Mouse (Mus musculus) ES-Bruce4 (cell line): ENCODE measurements around the gene Rfxank. TPM values are rescaled to one million over a fixed set of nuclear protein-coding genes. Genes with fewer than 3 reads are reported as not detected.

ENCODE experiments used
- H3K27ac ChIP-seq: 2 replicates; pipeline ENCODE4 v1.5.1; 2012; ENCODE audit warnings: low read length, inconsistent platforms; ENCODE audit not compliant: insufficient read depth
- H3K27me3 ChIP-seq: 2 replicates; pipeline ENCODE4 v1.6.1; 2012; ENCODE audit warnings: mild to moderate bottlenecking, low read length, inconsistent platforms; ENCODE audit not compliant: control insufficient read depth, poor library complexity, insufficient read depth, severe bottlenecking
- H3K36me3 ChIP-seq: 2 replicates; pipeline ENCODE4 v1.6.1; 2012; ENCODE audit warnings: inconsistent platforms, mild to moderate bottlenecking, low read length, moderate library complexity; ENCODE audit not compliant: control insufficient read depth, poor library complexity, insufficient read depth, severe bottlenecking
- H3K4me1 ChIP-seq: one replicate; pipeline ENCODE4 v1.8.1; 2011; ENCODE audit warnings: low read length; ENCODE audit not compliant: control insufficient read depth, insufficient read depth
- H3K4me3 ChIP-seq: 2 replicates; pipeline ENCODE4 v1.5.1; 2011; ENCODE audit warnings: low read depth, mild to moderate bottlenecking, low read length
- H3K9ac ChIP-seq: 2 replicates; pipeline ENCODE4 v1.6.1; 2012; ENCODE audit warnings: low read depth, mild to moderate bottlenecking, inconsistent platforms; ENCODE audit not compliant: poor library complexity, severe bottlenecking
- H3K9me3 ChIP-seq: replicated peaks from 2 replicates; pipeline ENCODE4 v1.6.1; 2012; ENCODE audit warnings: mild to moderate bottlenecking, low read length, inconsistent platforms; ENCODE audit not compliant: control insufficient read depth, poor library complexity, insufficient read depth, severe bottlenecking
- CTCF ChIP-seq: IDR thresholded peaks from one replicate; pipeline ENCODE4 v1.8.1; 2011; ENCODE audit warnings: low read depth, low read length
- EP300 ChIP-seq: IDR thresholded peaks from 2 replicates; pipeline ENCODE4 v1.6.1; 2011; ENCODE audit warnings: low read depth, low read length; ENCODE audit not compliant: insufficient read depth
- POLR2A ChIP-seq: IDR thresholded peaks from one replicate; pipeline ENCODE4 v1.8.1; 2011; ENCODE audit warnings: low read length; ENCODE audit not compliant: insufficient read depth
- polyA plus RNA-seq: library from polyadenylated mRNA; stranded (reverse); fragments of >200 nt; gene quantifications from 2 replicates; pipeline ENCODE4 v1.2.4, GENCODE M21; 2011; ENCODE audit warnings: low read depth; ENCODE audit not compliant: missing spikeins, insufficient read depth, insufficient read length

The Rfxank gene
- polyA plus RNA-seq, 1 experiment: 8.2 TPM

- Histone ChIP-seq H3K4me3 (no peak overlapping the region), H3K27ac (no peak overlapping the region), H3K9me3 (no peaks in the 10 kb centered on the region), H3K9ac (0 out of 2 replicates have a peak overlapping the region, but pooled peaks have one; percentile 0), H3K36me3 (no peaks in the 10 kb centered on the region), H3K27me3 (no peaks in the 10 kb centered on the region), H3K4me1 (peaks cover 2% of the 10 kb centered on the region)
- TF ChIP-seq CTCF (no peak), EP300 (no peak), POLR2A (no peak)
Measured at GRCm38 (mm10) chr8:70157240-70157800, 18.4 kb upstream of the Rfxank start.

- TF ChIP-seq CTCF (no peak), POLR2A (peak; percentile 81), EP300 (no peak)
- H3K27ac ChIP-seq: no peak overlapping the region; the same call in 1 of the 2 replicates
- no peaks in the 10 kb centered on the region for H3K36me3 ChIP-seq
- H3K9ac ChIP-seq: peak overlapping the region; percentile 43
- H3K9me3 ChIP-seq: no peaks in the 10 kb centered on the region
- H3K4me3 ChIP-seq: peak overlapping the region; percentile 48
- no peaks in the 10 kb centered on the region for H3K27me3 ChIP-seq
- peaks cover 11% of the 10 kb centered on the region for H3K4me1 ChIP-seq
Measured at GRCm38 (mm10) chr8:70152537-70153257, 13.7 kb upstream of the Rfxank start.

GRCm38 (mm10) chr8:70150158-70150557 is 11.2 kb upstream of the Rfxank start:
- Histone ChIP-seq H3K9ac (peak overlapping the region; percentile 19), H3K27me3 (no peaks in the 10 kb centered on the region), H3K4me1 (peaks cover 11% of the 10 kb centered on the region), H3K36me3 (no peaks in the 10 kb centered on the region; the same call in 1 of the 2 replicates), H3K27ac (peak overlapping the region; percentile 40; the same call in 1 of the 2 replicates), H3K4me3 (peak overlapping the region; percentile 12), H3K9me3 (no peaks in the 10 kb centered on the region)
- TF ChIP-seq EP300 (peak; percentile 83; the same call in 1 of the 2 replicates), POLR2A (no peak)

GRCm38 (mm10) chr8:70147678-70148607 is 9.0 kb upstream of the Rfxank start:
- peaks cover 11% of the 10 kb centered on the region for H3K4me1 ChIP-seq
- H3K4me3 ChIP-seq: no peak overlapping the region
- no peak overlapping the region for H3K9ac ChIP-seq
- H3K9me3 ChIP-seq: no peaks in the 10 kb centered on the region
- H3K27ac ChIP-seq: no peak overlapping the region
- peaks cover 2% of the 10 kb centered on the region; the same call in 1 of the 2 replicates for H3K36me3 ChIP-seq
- no peak for TF ChIP-seq CTCF
- no peak for TF ChIP-seq EP300
- no peak for TF ChIP-seq POLR2A
- no peaks in the 10 kb centered on the region for H3K27me3 ChIP-seq

DNA sequence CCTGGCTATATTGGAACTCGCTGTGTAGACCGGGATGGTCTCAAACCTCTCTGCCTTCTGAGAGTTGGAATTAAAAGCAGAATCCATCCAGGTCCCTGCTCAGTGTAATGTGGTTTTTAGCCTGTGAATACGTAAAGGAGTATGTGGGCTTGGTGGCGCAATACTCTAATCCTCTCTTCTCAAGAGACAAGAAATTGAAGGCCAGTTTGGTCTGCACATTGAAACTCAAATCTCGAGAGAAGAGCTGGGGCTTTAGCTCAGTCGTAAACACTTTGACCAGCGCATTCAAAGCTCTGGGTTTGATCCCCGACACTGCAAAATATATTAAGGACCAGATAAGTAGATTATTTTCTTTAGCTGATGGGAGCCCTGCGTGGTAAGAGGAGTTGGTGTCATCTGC is 1.0 kb upstream of the Rfxank start:
- Histone ChIP-seq H3K4me1 (peaks cover 3% of the 10 kb centered on the region), H3K27ac (peak overlapping the region; percentile 54), H3K9me3 (no peaks in the 10 kb centered on the region), H3K27me3 (no peaks in the 10 kb centered on the region), H3K9ac (peak overlapping the region; percentile 81), H3K4me3 (peak overlapping the region; percentile 82), H3K36me3 (peaks cover 10% of the 10 kb centered on the region)
- TF ChIP-seq EP300 (no peak), POLR2A (no peak), CTCF (no peak)
